Mouse (Mus musculus) A20 (cell line): ENCODE results near the gene Rad51d.
"Not testable (repeated sequence)": the region's sequence is repeated elsewhere in the genome, so short reads cannot be mapped to it uniquely, and the experiment has no call there.

Experiments
- DNase-seq: peaks from one replicate; pipeline ENCODE4 v3.0.0-alpha.2; 2011; ENCODE audit warnings: low read depth, low spot score

Rad51d gene

DNA sequence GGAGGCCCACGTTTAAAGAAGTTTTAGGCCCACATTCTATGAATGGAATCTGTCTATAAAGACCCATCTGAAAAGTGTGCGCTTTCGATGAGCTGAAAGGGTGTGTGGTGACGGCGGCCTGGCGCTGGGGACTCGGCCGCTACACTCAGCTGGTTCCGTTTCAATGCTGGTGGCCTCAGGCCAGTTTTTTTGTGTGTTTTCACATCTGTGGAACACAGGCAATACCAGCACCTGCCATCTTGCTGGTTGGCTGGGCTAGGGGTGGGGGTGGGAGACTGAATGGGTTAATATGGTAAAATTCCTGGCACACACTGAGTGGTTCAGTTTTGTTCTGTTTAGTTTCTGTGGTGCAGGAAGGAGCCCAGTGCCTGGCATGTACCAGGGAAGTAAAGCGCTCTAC is 34.4 kb downstream of the Rad51d start:
- DNase-seq: no peak

DNA sequence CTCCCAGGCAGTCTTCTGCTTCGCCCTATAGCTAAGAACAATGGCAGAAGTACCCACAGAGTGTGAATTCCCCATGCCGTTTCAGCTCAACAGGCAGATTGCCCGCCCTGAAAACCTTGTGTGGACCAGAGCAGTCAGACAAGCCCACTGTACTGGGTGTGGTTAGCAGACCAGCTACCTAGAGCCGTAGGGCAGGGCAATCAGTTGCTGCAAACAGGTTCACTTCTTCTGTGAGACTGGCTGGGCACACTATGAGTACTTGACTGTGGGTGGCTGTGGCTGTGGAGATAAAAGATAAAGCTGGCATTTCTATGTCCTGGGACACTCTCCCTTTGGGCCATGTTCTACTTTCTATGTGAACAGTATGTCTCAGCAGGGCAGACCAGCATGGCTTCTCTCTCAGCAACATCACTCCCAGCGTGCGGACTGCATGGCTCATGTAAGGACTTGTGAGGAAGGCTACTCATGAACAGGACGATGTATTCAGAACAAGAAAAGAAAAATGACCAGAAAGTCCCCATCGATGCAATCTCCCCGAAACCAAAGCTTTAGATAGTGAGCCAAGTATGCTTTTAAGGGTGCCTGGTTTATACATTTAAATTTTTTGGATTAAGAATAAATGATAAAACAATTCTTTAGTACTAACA is 35.0 kb downstream of the Rad51d start:
- DNase-seq: no peak

DNA sequence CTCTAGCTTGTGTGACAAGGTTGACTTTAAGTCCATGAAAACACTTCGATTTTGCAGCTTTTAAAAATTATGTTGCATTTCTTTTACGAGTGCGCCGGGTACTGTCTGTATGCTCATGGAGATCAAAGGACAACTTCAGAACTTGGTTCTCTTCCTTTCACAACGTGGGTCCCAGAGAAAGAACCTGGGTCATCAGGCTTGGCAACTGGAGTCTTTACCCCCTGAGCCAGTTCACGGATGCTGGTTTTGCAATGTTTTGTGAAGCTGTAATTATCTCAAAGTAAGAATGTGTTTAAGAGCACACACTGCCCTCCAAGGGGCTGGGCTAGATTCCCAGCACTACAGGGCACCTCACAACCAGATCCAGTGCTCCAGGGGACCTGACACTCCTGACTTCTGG is 36.3 kb downstream of the Rad51d start:
- DNase-seq: no peak

GRCm38 (mm10) chr11:82852958-82853357 is 37.5 kb downstream of the Rad51d start:
- DNase-seq: no peak

DNA sequence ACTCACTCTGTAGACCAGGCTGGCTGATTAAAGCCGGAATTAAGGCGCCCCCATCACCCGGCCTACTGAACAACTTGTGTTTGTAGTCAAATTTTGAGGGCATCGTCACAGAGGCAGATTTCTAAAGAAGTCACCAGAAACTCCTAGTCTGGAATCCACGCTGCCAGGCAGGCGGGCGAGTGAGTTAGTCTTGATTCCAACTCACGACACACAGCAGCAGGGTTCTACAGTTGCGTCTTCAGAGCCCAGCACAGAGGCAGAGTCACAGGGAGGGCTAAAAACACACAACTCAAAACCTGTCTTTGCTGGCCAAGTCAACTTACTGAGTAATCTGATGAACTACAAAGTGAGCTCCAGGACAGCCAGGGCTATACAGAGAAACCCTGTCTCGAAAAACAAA is 37.9 kb downstream of the Rad51d start:
- no peak for DNase-seq

DNA sequence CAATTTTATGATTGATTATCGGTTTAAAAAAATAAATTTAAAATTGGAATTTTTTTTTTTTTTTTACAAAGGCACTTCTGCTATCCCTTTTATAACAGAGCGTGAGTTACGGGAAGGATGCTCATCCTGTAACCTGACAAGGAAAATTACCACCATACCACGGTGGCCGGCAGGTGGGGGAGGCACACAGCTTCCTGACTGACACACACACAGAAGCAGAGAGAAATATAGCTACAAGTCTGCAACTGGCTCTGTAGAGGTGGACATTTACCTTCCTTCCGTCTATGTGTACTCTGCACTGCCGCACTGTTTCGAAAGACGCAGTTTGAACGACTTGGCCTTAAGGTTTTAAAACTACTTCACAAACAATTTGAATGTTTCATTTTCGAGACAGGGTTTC is 38.3 kb downstream of the Rad51d start:
- DNase-seq: no peak

DNA sequence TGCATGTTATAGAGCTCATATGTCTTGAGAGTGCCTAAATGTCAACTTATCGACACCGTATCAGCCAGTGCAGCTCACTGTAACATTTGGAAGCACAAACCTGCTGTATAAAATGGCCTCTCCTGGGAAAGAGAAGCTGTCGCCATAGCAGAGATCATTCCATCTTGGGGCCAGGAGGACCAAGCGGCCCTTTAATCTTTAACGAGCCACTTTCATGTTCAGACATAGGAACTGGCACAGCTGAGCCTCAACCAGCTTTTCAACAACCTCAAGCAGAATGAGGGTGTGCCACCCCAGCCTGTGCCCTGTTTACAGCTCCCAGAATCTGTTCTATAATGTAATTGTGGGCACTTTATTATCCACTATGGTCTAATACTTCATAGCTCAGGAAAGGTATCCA is 40.2 kb downstream of the Rad51d start:
- no peak for DNase-seq

GRCm38 (mm10) chr11:82847571-82848000 is 42.8 kb downstream of the Rad51d start:
- no peak for DNase-seq

GRCm38 (mm10) chr11:82846938-82847337 is 43.5 kb downstream of the Rad51d start:
- no peak for DNase-seq

DNA sequence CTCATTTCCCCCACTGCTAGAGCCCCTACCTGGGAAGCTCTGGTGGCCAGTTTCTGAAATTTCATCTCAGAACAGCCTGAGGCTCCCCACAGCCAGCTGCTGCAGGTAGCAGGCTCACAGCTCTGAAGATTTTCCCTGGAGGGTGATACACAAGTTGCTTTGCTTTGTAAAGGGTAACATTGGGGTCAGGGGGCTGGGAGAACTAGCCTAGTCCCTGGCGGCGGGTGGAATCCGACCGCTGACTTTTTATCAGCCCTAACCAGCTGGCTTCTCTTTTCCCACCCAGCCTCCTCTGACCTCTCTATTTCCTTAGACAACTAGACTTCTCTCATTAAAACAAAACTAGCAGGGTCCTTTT is 44.4 kb downstream of the Rad51d start:
- no peak for DNase-seq

DNA sequence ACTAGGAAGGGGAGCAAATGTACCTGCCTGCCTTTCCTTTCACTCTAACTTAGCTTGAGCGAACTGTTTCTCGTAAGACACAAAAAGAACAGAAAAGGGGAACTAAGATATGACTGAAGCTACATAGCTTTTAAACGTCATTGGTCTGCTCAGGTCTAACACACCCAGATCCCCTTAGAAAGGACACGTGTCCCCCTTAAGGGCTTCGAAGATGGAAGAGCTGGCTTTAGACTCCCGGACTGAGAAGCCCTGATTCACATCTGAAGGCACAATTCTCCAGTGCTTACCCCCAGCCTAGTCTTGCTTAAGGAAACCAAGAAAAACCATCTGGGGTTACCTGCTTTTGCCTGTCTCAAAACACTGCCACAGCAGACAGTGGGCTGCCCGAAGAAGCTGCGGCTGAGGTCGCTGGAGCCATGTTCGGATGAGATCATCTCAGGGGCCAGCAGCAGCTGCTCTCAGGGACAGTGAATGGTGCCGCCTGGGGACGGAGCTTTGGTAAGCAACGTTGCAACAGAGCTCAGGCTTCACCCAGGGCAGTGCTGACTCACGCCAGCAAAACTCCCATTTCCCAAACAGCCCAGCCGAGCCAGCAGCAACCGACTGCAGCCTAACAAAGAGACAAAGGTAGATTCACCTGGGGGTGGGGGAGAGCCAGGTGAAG is 44.9 kb downstream of the Rad51d start:
- DNase-seq: peak; percentile 82

- DNase-seq: no peak
Observed at GRCm38 (mm10) chr11:82844771-82845414, 45.5 kb downstream of the Rad51d start.

GRCm38 (mm10) chr11:82838511-82838910 is 51.9 kb downstream of the Rad51d start:
- DNase-seq: no peak

DNA sequence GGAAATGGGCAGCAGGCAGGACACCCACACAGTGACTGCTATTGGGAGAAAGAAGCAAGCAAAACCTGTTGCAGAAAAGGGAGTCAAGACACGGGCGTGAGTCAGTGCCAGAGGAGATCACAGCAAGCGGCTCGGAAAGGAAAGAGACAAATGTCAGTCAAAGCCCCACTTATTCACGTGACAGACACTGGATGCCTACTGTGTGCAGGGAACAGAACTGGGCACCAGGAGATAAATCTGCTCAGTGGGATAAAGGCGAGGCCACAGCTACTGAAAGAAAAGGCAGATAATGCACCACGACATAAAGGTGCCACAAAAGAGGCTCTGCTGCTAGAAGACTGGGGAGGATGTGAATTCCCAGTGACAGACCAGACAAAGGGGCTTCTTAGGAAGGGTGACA is 52.6 kb downstream of the Rad51d start:
- no peak for DNase-seq

GRCm38 (mm10) chr11:82837192-82837591 is 53.2 kb downstream of the Rad51d start:
- DNase-seq: peak; percentile 50

DNA sequence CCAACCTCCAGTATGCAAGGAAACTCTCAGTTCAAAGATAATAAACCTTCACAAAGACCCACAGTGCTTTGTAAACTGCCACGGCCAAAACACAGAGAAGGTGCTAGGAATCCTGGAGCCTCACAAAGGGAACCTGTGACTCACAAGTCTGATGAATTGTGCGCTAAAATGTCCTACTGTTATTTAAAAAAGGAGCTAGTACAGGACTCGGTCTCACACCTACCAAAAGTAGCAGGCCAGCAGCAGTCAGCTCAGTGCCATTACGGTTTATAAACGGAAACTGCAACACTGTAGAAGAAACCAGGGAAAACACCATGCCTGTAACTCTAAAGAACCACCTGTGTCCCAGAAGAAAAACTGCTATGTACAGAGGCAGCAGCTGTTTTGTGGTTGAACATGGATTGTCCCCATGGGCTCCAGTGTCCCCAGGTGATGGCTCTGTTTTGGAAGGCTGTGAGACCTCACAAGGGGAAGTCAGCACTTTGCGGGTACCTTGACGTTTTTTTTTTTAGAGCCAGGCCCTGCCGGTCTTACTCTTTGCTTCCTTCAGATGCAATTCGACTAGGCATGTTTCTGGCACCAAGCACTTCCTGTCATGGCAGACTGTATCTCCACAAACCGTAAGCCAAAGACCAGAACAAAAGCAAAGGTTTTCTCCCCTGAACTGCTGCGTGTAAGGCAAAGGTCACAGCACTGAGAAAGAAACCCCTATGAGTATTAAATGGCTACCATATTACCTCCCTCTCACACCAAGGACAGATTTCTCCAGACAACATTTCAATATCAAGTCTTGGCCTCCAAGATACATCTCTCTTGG is 54.6 kb downstream of the Rad51d start:
- peak; percentile 85 for DNase-seq

- DNase-seq: peak; percentile 36
Observed at GRCm38 (mm10) chr11:82834359-82834758, 56.1 kb downstream of the Rad51d start.

- DNase-seq: peak; percentile 46
Observed at GRCm38 (mm10) chr11:82833929-82834328, 56.5 kb downstream of the Rad51d start.

DNA sequence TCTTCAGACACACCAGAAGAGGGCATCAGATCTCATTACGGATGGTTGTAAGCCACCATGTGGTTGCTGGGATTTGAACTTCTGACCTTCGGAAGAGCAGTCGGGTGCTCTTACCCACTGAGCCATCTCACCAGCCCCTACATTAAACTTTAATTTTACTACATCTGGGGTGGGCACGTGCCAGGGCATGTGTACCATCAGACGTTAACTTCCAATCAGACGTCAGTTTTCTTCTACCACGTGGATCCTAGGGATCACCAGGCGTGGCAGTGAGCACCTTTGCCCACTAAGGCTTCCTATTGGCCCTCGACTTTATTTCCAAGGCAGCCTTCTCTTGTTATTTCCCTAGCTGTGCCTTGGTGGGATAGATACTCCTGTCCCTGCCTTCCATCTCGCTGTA is 58.0 kb downstream of the Rad51d start:
- not testable (repeated sequence) for DNase-seq

DNA sequence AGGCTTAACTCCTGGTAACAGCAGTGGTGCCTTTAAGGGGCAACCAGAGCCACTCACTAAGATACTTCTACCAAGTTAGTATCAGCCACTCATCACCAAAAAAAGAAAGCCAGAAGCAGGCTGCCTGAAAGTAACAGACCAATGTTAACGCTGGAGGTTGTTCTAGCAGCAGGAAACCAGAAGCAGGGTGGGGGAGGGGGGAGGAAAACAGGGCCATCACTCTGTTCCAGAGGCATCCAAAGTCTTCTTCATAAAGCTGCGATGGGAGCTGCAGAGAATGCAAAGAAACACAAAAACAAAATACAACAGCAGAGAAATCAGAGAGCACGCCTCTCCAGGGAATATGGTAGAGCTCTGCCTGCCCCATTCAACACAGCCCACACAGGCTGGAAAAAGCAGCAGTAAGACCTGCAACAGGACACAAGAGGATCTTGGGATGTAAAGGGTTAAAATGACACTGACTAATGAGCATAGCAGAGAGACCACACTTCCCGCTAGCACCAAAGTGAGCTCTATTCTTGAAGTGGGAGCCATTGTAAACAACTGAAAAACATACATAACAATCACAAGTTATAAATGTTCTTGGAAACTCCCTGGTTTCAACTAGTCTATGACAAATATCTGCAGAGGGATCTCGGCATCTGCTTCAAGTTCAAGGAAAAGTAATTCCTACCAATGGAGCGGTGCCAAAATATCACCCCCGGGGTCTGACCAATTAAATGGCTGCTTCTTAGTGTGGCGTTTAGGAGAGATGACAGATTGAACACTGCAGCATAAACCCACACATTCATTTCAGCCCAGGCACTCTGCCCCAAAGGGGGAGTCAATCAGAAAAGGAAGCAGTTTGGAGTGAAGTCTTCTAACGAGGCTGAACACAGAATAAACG is 59.2 kb downstream of the Rad51d start:
- DNase-seq: no peak

GRCm38 (mm10) chr11:82826818-82827217 is 63.6 kb downstream of the Rad51d start:
- DNase-seq: no peak
